Mouse (Mus musculus): ENCODE results near the gene Aaed1.
A peak's percentile ranks its signal among the peaks of the same experiment; 100 is the strongest.

The Aaed1 gene

GRCm38 (mm10) chr13:64252147-64252546 lies 60.4 kb downstream of the Aaed1 start:
- no peak for DNase-seq (ENCODE audit: low spot score)

- no peak for DNase-seq (ENCODE audit: low spot score)
Observed at GRCm38 (mm10) chr13:64250363-64250762, 62.1 kb downstream of the Aaed1 start.

- DNase-seq (ENCODE audit: low spot score): peak; percentile 81
Observed at GRCm38 (mm10) chr13:64248775-64249524, 63.6 kb downstream of the Aaed1 start.

- peak; percentile 53 for DNase-seq (ENCODE audit: low spot score)
Observed at GRCm38 (mm10) chr13:64248161-64248774, 64.2 kb downstream of the Aaed1 start.

- no peak for DNase-seq (ENCODE audit: low spot score)
Observed at GRCm38 (mm10) chr13:64246106-64246505, 66.4 kb downstream of the Aaed1 start.

GRCm38 (mm10) chr13:64244685-64245261 lies 67.7 kb downstream of the Aaed1 start:
- DNase-seq (ENCODE audit: low spot score): no peak

- DNase-seq (ENCODE audit: low spot score): no peak
Observed at GRCm38 (mm10) chr13:64242721-64243120, 69.8 kb downstream of the Aaed1 start.

- DNase-seq (ENCODE audit: low spot score): no peak
Observed at GRCm38 (mm10) chr13:64240626-64241025, 71.9 kb downstream of the Aaed1 start.

GRCm38 (mm10) chr13:64237681-64238157 lies 74.8 kb downstream of the Aaed1 start:
- DNase-seq (ENCODE audit: low spot score): no peak

- no peak for DNase-seq (ENCODE audit: low spot score)
Observed at GRCm38 (mm10) chr13:64237000-64237680, 75.4 kb downstream of the Aaed1 start.

GRCm38 (mm10) chr13:64235777-64236176 lies 76.7 kb downstream of the Aaed1 start:
- DNase-seq (ENCODE audit: low spot score): no peak

- DNase-seq (ENCODE audit: low spot score): no peak
Observed at GRCm38 (mm10) chr13:64235062-64235715, 77.3 kb downstream of the Aaed1 start.

- no peak for DNase-seq (ENCODE audit: low spot score)
Observed at GRCm38 (mm10) chr13:64233139-64233538, 79.4 kb downstream of the Aaed1 start.

GRCm38 (mm10) chr13:64226725-64227124 lies 85.8 kb downstream of the Aaed1 start:
- no peak for DNase-seq (ENCODE audit: low spot score)

GRCm38 (mm10) chr13:64225738-64226137 lies 86.8 kb downstream of the Aaed1 start:
- DNase-seq (ENCODE audit: low spot score): no peak

Measured in spleen, adult 12 weeks (tissue).